Mouse (Mus musculus): ENCODE measurements around the gene Arhgef2. TPM values are rescaled to one million over a fixed set of nuclear protein-coding genes. Genes with fewer than 3 reads are reported as not detected.

The Arhgef2 gene
- polyA plus RNA-seq, 2 experiments, result 8.9 to 10.1 TPM

GRCm38 (mm10) chr3:88686734-88687611, 81.2 kb downstream of the Arhgef2 start:
- ATAC-seq (ENCODE audit: insufficient read depth), result no peak
- H3K9me3 ChIP-seq (ENCODE audit: control insufficient read depth, low read length), result no peaks in the 10 kb centered on the region
- H3K4me2 ChIP-seq (ENCODE audit: low read depth), result peak overlapping the region; percentile 80
- H3K27me3 ChIP-seq (ENCODE audit: control insufficient read depth, insufficient read depth, low read length), result no peaks in the 10 kb centered on the region
- no peak overlapping the region for H3K27ac ChIP-seq
- H3K36me3 ChIP-seq (replicated peaks; ENCODE audit: control insufficient read depth, insufficient read depth, low read depth), result peaks cover 33% of the 10 kb centered on the region
- peak in 2 of 3 experiments; percentile 12 to 19 for DNase-seq (ENCODE audit: low read depth in 3 of 3, low spot score in 3 of 3)
- peak overlapping the region; percentile 81 for H3K9ac ChIP-seq (replicated peaks)
- H3K4me3 ChIP-seq (ENCODE audit: insufficient read depth in 1 of 2, low read depth in 2 of 2, low read length in 2 of 2), result peak overlapping the region; percentile 79 to 95
- no peak for TF ChIP-seq EP300 (IDR thresholded peaks at IDR 0.05; ENCODE audit: low read depth)
- TF ChIP-seq CTCF (IDR thresholded peaks at IDR 0.05; ENCODE audit: low read depth), result no peak
- H3K4me1 ChIP-seq (replicated peaks; ENCODE audit: control insufficient read depth in 2 of 2, insufficient read depth in 2 of 2, low read length in 1 of 2), result peaks cover 5 to 15% of the 10 kb centered on the region in 2 experiments; a peak in 3 of 4 replicates
- 14% methylated on average over 13 of the region's 13 CpGs for WGBS (ENCODE audit: insufficient replicate concordance)

- Histone ChIP-seq H3K9me3 (ENCODE audit: control insufficient read depth, low read length) (no peaks in the 10 kb centered on the region), H3K4me3 (ENCODE audit: insufficient read depth in 1 of 2, low read depth in 2 of 2, low read length in 2 of 2) (no peak overlapping the region), H3K4me2 (ENCODE audit: low read depth) (no peak overlapping the region), H3K27me3 (ENCODE audit: control insufficient read depth, insufficient read depth, low read length) (no peaks in the 10 kb centered on the region), H3K9ac (replicated peaks) (no peak overlapping the region), H3K36me3 (replicated peaks; ENCODE audit: control insufficient read depth, insufficient read depth, low read depth) (peaks cover 52% of the 10 kb centered on the region), H3K27ac (no peak overlapping the region), H3K4me1 (replicated peaks; ENCODE audit: control insufficient read depth in 2 of 2, insufficient read depth in 2 of 2, low read length in 1 of 2) (peaks cover 5 to 14% of the 10 kb centered on the region in 2 experiments; a peak in 3 of 4 replicates)
- DNase-seq (ENCODE audit: low read depth in 3 of 3, low spot score in 3 of 3) (no peak), ATAC-seq (ENCODE audit: insufficient read depth) (no peak)
- 79% methylated on average over 5 of the region's 5 CpGs for WGBS (ENCODE audit: insufficient replicate concordance)
- TF ChIP-seq EP300 (IDR thresholded peaks at IDR 0.05; ENCODE audit: low read depth) (no peak), CTCF (IDR thresholded peaks at IDR 0.05; ENCODE audit: low read depth) (no peak)
These were observed 83.3 kb downstream of the Arhgef2 start for GRCm38 (mm10) chr3:88689079-88689478.

GRCm38 (mm10) chr3:88695545-88695944, 89.8 kb downstream of the Arhgef2 start:
- no peak for TF ChIP-seq EP300 (IDR thresholded peaks at IDR 0.05; ENCODE audit: low read depth)
- TF ChIP-seq CTCF (IDR thresholded peaks at IDR 0.05; ENCODE audit: low read depth), result no peak
- Histone ChIP-seq H3K4me3 (ENCODE audit: insufficient read depth in 1 of 2, low read depth in 2 of 2, low read length in 2 of 2) (no peak overlapping the region), H3K36me3 (replicated peaks; ENCODE audit: control insufficient read depth, insufficient read depth, low read depth) (peaks cover 95% of the 10 kb centered on the region), H3K27me3 (ENCODE audit: control insufficient read depth, insufficient read depth, low read length) (no peaks in the 10 kb centered on the region), H3K4me2 (ENCODE audit: low read depth) (no peak overlapping the region), H3K9ac (replicated peaks) (no peak overlapping the region), H3K27ac (no peak overlapping the region), H3K4me1 (replicated peaks; ENCODE audit: control insufficient read depth in 2 of 2, insufficient read depth in 2 of 2, low read length in 1 of 2) (no peaks in the 10 kb centered on the region), H3K9me3 (ENCODE audit: control insufficient read depth, low read length) (no peaks in the 10 kb centered on the region)
- no peak for ATAC-seq (ENCODE audit: insufficient read depth)
- no peak for DNase-seq (ENCODE audit: low read depth in 3 of 3, low spot score in 3 of 3)

Other genes starting within 250 kb of the Arhgef2 start
- gene Paqr6, start 241.4 kb upstream of the Arhgef2 start, polyA plus RNA-seq (2012; rRNA removed), result 7.8 and 8.7 TPM in 2 replicates
- 4.1 and 6.6 TPM in 2 replicates for gene Paqr6, start 241.4 kb upstream of the Arhgef2 start, polyA plus RNA-seq (2014; fragmentation: Nextera tagmentation; extraction: Ambion mirVana)
- 0.27 and 0.38 TPM in 2 replicates for gene Bglap3, start 233.2 kb upstream of the Arhgef2 start, polyA plus RNA-seq (2012; rRNA removed)
- gene Bglap3, start 233.2 kb upstream of the Arhgef2 start, polyA plus RNA-seq (2014; fragmentation: Nextera tagmentation; extraction: Ambion mirVana), result 0.29 and 0.38 TPM in 2 replicates
- not detected in 2 replicates for gene Bglap2, start 227.3 kb upstream of the Arhgef2 start, polyA plus RNA-seq (2012; rRNA removed)
- not detected in 2 replicates for gene Bglap2, start 227.3 kb upstream of the Arhgef2 start, polyA plus RNA-seq (2014; fragmentation: Nextera tagmentation; extraction: Ambion mirVana)
- gene Bglap, start 221.5 kb upstream of the Arhgef2 start, polyA plus RNA-seq (2012; rRNA removed), result not detected in 2 replicates
- gene Bglap, start 221.5 kb upstream of the Arhgef2 start, polyA plus RNA-seq (2014; fragmentation: Nextera tagmentation; extraction: Ambion mirVana), result not detected in 2 replicates
- 59.1 and 60.6 TPM in 2 replicates for gene Pmf1, start 195.6 kb upstream of the Arhgef2 start, polyA plus RNA-seq (2012; rRNA removed)
- 73.8 and 81.2 TPM in 2 replicates for gene Pmf1, start 195.6 kb upstream of the Arhgef2 start, polyA plus RNA-seq (2014; fragmentation: Nextera tagmentation; extraction: Ambion mirVana)
- 8.8 and 9.2 TPM in 2 replicates for gene Slc25a44, start 180.8 kb upstream of the Arhgef2 start, polyA plus RNA-seq (2012; rRNA removed)
- gene Slc25a44, start 180.8 kb upstream of the Arhgef2 start, polyA plus RNA-seq (2014; fragmentation: Nextera tagmentation; extraction: Ambion mirVana), result 9.9 and 11.7 TPM in 2 replicates
- 12.7 and 17.8 TPM in 2 replicates for gene Sema4a, start 144.8 kb upstream of the Arhgef2 start, polyA plus RNA-seq (2012; rRNA removed)
- gene Sema4a, start 144.8 kb upstream of the Arhgef2 start, polyA plus RNA-seq (2014; fragmentation: Nextera tagmentation; extraction: Ambion mirVana), result 9.1 and 10.5 TPM in 2 replicates
- gene Lmna, start 96.0 kb upstream of the Arhgef2 start, polyA plus RNA-seq (2012; rRNA removed), result 45.2 and 58.7 TPM in 2 replicates
- gene Lmna, start 96.0 kb upstream of the Arhgef2 start, polyA plus RNA-seq (2014; fragmentation: Nextera tagmentation; extraction: Ambion mirVana), result 115 and 132 TPM in 2 replicates
- gene Mex3a, start 73.6 kb upstream of the Arhgef2 start, polyA plus RNA-seq (2012; rRNA removed), result 1.1 and 1.3 TPM in 2 replicates
- gene Mex3a, start 73.6 kb upstream of the Arhgef2 start, polyA plus RNA-seq (2014; fragmentation: Nextera tagmentation; extraction: Ambion mirVana), result 0.74 and 0.82 TPM in 2 replicates
- gene Rab25, start 57.7 kb upstream of the Arhgef2 start, polyA plus RNA-seq (2012; rRNA removed), result 0.39 and 0.52 TPM in 2 replicates
- 0.25 TPM in 1 of 2 replicates, not detected in the other for gene Rab25, start 57.7 kb upstream of the Arhgef2 start, polyA plus RNA-seq (2014; fragmentation: Nextera tagmentation; extraction: Ambion mirVana)
- 63.1 and 73.1 TPM in 2 replicates for gene Lamtor2, start 52.9 kb upstream of the Arhgef2 start, polyA plus RNA-seq (2012; rRNA removed)
- 60.5 and 62.0 TPM in 2 replicates for gene Lamtor2, start 52.9 kb upstream of the Arhgef2 start, polyA plus RNA-seq (2014; fragmentation: Nextera tagmentation; extraction: Ambion mirVana)
- gene Ubqln4, start 52.2 kb upstream of the Arhgef2 start, polyA plus RNA-seq (2012; rRNA removed), result 22.7 and 27.2 TPM in 2 replicates
- 17.9 and 20.9 TPM in 2 replicates for gene Ubqln4, start 52.2 kb upstream of the Arhgef2 start, polyA plus RNA-seq (2014; fragmentation: Nextera tagmentation; extraction: Ambion mirVana)
- 165 and 230 TPM in 2 replicates for gene Ssr2, start 30.1 kb upstream of the Arhgef2 start, polyA plus RNA-seq (2012; rRNA removed)
- gene Ssr2, start 30.1 kb upstream of the Arhgef2 start, polyA plus RNA-seq (2014; fragmentation: Nextera tagmentation; extraction: Ambion mirVana), result 168 and 173 TPM in 2 replicates
- not detected in 2 replicates for gene Rxfp4, start 47.2 kb downstream of the Arhgef2 start, polyA plus RNA-seq (2012; rRNA removed)
- not detected in 2 replicates for gene Rxfp4, start 47.2 kb downstream of the Arhgef2 start, polyA plus RNA-seq (2014; fragmentation: Nextera tagmentation; extraction: Ambion mirVana)
- 24.2 and 29.4 TPM in 2 replicates for gene Khdc4, start 79.8 kb downstream of the Arhgef2 start, polyA plus RNA-seq (2012; rRNA removed)
- 18.5 and 20.8 TPM in 2 replicates for gene Khdc4, start 79.8 kb downstream of the Arhgef2 start, polyA plus RNA-seq (2014; fragmentation: Nextera tagmentation; extraction: Ambion mirVana)
- 15.8 and 20.3 TPM in 2 replicates for gene Rit1, start 110.9 kb downstream of the Arhgef2 start, polyA plus RNA-seq (2012; rRNA removed)
- 30.6 and 31.6 TPM in 2 replicates for gene Rit1, start 110.9 kb downstream of the Arhgef2 start, polyA plus RNA-seq (2014; fragmentation: Nextera tagmentation; extraction: Ambion mirVana)
- 0.35 and 0.55 TPM in 2 replicates for gene Syt11, start 169.2 kb downstream of the Arhgef2 start, polyA plus RNA-seq (2012; rRNA removed)
- 0.47 and 0.57 TPM in 2 replicates for gene Syt11, start 169.2 kb downstream of the Arhgef2 start, polyA plus RNA-seq (2014; fragmentation: Nextera tagmentation; extraction: Ambion mirVana)
- 5.4 and 6.7 TPM in 2 replicates for gene Gon4l, start 229.3 kb downstream of the Arhgef2 start, polyA plus RNA-seq (2012; rRNA removed)
- gene Gon4l, start 229.3 kb downstream of the Arhgef2 start, polyA plus RNA-seq (2014; fragmentation: Nextera tagmentation; extraction: Ambion mirVana), result 3.7 and 4.1 TPM in 2 replicates